Mouse (Mus musculus): ENCODE measurements around the gene Kctd19. TPM values are rescaled to one million over a fixed set of nuclear protein-coding genes. Genes with fewer than 3 reads are reported as not detected.

The Kctd19 gene
- total and polyA plus RNA-seq, 2 experiments from 2014 or later: 0.16 to 0.27 TPM

GRCm38 (mm10) chr8:105400016-105400415 lies 13.3 kb downstream of the Kctd19 start:
- H3K4me1 ChIP-seq (ENCODE audit: insufficient read depth, low read length): no peaks in the 10 kb centered on the region
- 87% methylated on average over 5 of the region's 5 CpGs for WGBS

GRCm38 (mm10) chr8:105397747-105398146 lies 15.6 kb downstream of the Kctd19 start:
- Histone ChIP-seq H3K4me1 (ENCODE audit: insufficient read depth, low read length) (no peaks in the 10 kb centered on the region), H3K4me3 (ENCODE audit: low read depth, low read length) (no peak overlapping the region), H3K27me3 (ENCODE audit: insufficient read depth, low read length) (no peaks in the 10 kb centered on the region), H3K9me3 (ENCODE audit: low read length) (no peaks in the 10 kb centered on the region), H3K27ac (ENCODE audit: low read depth, low read length) (no peak overlapping the region), H3K9ac (replicated peaks; ENCODE audit: low read length, poor library complexity, severe bottlenecking) (no peak overlapping the region), H3K36me3 (ENCODE audit: insufficient read depth, low read length) (no peaks in the 10 kb centered on the region), H3K4me2 (ENCODE audit: low read depth, low read length, poor library complexity, severe bottlenecking) (no peak overlapping the region)
- peak; percentile 74 for TF ChIP-seq CTCF (IDR thresholded peaks at IDR 0.05)
- DNase-seq (ENCODE audit: low spot score): peak; percentile 86
- 31% methylated on average over 3 of the region's 3 CpGs for WGBS
- ATAC-seq (ENCODE audit: low FRiP score): no peak

More at GRCm38 (mm10) chr8:105400016-105400415, 13.3 kb downstream of the Kctd19 start:
- no peak overlapping the region for H3K27ac ChIP-seq (ENCODE audit: low read depth, low read length)
- no peak overlapping the region for H3K4me2 ChIP-seq (ENCODE audit: low read depth, low read length, poor library complexity, severe bottlenecking)
- no peak for DNase-seq (ENCODE audit: low spot score)
- no peak for TF ChIP-seq CTCF (IDR thresholded peaks at IDR 0.05)
- no peaks in the 10 kb centered on the region for H3K36me3 ChIP-seq (ENCODE audit: insufficient read depth, low read length)
- no peak overlapping the region for H3K9ac ChIP-seq (replicated peaks; ENCODE audit: low read length, poor library complexity, severe bottlenecking)
- no peak for ATAC-seq (ENCODE audit: low FRiP score)
- no peak overlapping the region for H3K4me3 ChIP-seq (ENCODE audit: low read depth, low read length)
- H3K9me3 ChIP-seq (ENCODE audit: low read length): no peaks in the 10 kb centered on the region
- no peaks in the 10 kb centered on the region for H3K27me3 ChIP-seq (ENCODE audit: insufficient read depth, low read length)

GRCm38 (mm10) chr8:105393915-105394314 lies 19.4 kb downstream of the Kctd19 start:
- no peaks in the 10 kb centered on the region for H3K4me1 ChIP-seq (ENCODE audit: insufficient read depth, low read length)
- no peak overlapping the region for H3K27ac ChIP-seq (ENCODE audit: low read depth, low read length)
- H3K27me3 ChIP-seq (ENCODE audit: insufficient read depth, low read length): no peaks in the 10 kb centered on the region
- H3K9ac ChIP-seq (replicated peaks; ENCODE audit: low read length, poor library complexity, severe bottlenecking): no peak overlapping the region
- no peak for ATAC-seq (ENCODE audit: low FRiP score)
- H3K36me3 ChIP-seq (ENCODE audit: insufficient read depth, low read length): no peaks in the 10 kb centered on the region
- WGBS: 74% methylated on average over 7 of the region's 7 CpGs
- no peak overlapping the region for H3K4me3 ChIP-seq (ENCODE audit: low read depth, low read length)
- DNase-seq (ENCODE audit: low spot score): no peak
- TF ChIP-seq CTCF (IDR thresholded peaks at IDR 0.05): no peak
- no peak overlapping the region for H3K4me2 ChIP-seq (ENCODE audit: low read depth, low read length, poor library complexity, severe bottlenecking)
- H3K9me3 ChIP-seq (ENCODE audit: low read length): no peaks in the 10 kb centered on the region

GRCm38 (mm10) chr8:105393089-105393787 lies 20.1 kb downstream of the Kctd19 start:
- no peaks in the 10 kb centered on the region for H3K36me3 ChIP-seq (ENCODE audit: insufficient read depth, low read length)
- H3K9ac ChIP-seq (replicated peaks; ENCODE audit: low read length, poor library complexity, severe bottlenecking): no peak overlapping the region
- WGBS: 95% methylated on average over 12 of the region's 12 CpGs

GRCm38 (mm10) chr8:105389096-105389495 lies 24.2 kb downstream of the Kctd19 start:
- no peaks in the 10 kb centered on the region for H3K4me1 ChIP-seq (ENCODE audit: insufficient read depth, low read length)
- H3K9me3 ChIP-seq (ENCODE audit: low read length): no peaks in the 10 kb centered on the region
- no peaks in the 10 kb centered on the region for H3K27me3 ChIP-seq (ENCODE audit: insufficient read depth, low read length)
- H3K4me2 ChIP-seq (ENCODE audit: low read depth, low read length, poor library complexity, severe bottlenecking): no peak overlapping the region
- H3K27ac ChIP-seq (ENCODE audit: low read depth, low read length): no peak overlapping the region
- no peaks in the 10 kb centered on the region for H3K36me3 ChIP-seq (ENCODE audit: insufficient read depth, low read length)
- ATAC-seq (ENCODE audit: low FRiP score): no peak
- DNase-seq (ENCODE audit: low spot score): no peak
- no peak for TF ChIP-seq CTCF (IDR thresholded peaks at IDR 0.05)
- H3K9ac ChIP-seq (replicated peaks; ENCODE audit: low read length, poor library complexity, severe bottlenecking): no peak overlapping the region
- WGBS: 84% methylated on average over 6 of the region's 6 CpGs
- no peak overlapping the region for H3K4me3 ChIP-seq (ENCODE audit: low read depth, low read length)

More at GRCm38 (mm10) chr8:105393089-105393787, 20.1 kb downstream of the Kctd19 start:
- H3K27me3 ChIP-seq (ENCODE audit: insufficient read depth, low read length): no peaks in the 10 kb centered on the region
- H3K4me3 ChIP-seq (ENCODE audit: low read depth, low read length): no peak overlapping the region
- H3K27ac ChIP-seq (ENCODE audit: low read depth, low read length): no peak overlapping the region
- DNase-seq (ENCODE audit: low spot score) (no peak), ATAC-seq (ENCODE audit: low FRiP score) (no peak)
- no peaks in the 10 kb centered on the region for H3K4me1 ChIP-seq (ENCODE audit: insufficient read depth, low read length)
- H3K9me3 ChIP-seq (ENCODE audit: low read length): no peaks in the 10 kb centered on the region
- TF ChIP-seq CTCF (IDR thresholded peaks at IDR 0.05): no peak
- no peak overlapping the region for H3K4me2 ChIP-seq (ENCODE audit: low read depth, low read length, poor library complexity, severe bottlenecking)

GRCm38 (mm10) chr8:105387151-105387550 lies 26.2 kb downstream of the Kctd19 start:
- H3K36me3 ChIP-seq (ENCODE audit: insufficient read depth, low read length): no peaks in the 10 kb centered on the region
- WGBS: 77% methylated on average over 1 of the region's 1 CpGs
- H3K9me3 ChIP-seq (ENCODE audit: low read length): no peaks in the 10 kb centered on the region
- TF ChIP-seq CTCF (IDR thresholded peaks at IDR 0.05): no peak
- DNase-seq (ENCODE audit: low spot score) (no peak), ATAC-seq (ENCODE audit: low FRiP score) (no peak)
- no peak overlapping the region for H3K4me3 ChIP-seq (ENCODE audit: low read depth, low read length)
- no peaks in the 10 kb centered on the region for H3K4me1 ChIP-seq (ENCODE audit: insufficient read depth, low read length)
- H3K27me3 ChIP-seq (ENCODE audit: insufficient read depth, low read length): no peaks in the 10 kb centered on the region
- no peak overlapping the region for H3K27ac ChIP-seq (ENCODE audit: low read depth, low read length)
- H3K9ac ChIP-seq (replicated peaks; ENCODE audit: low read length, poor library complexity, severe bottlenecking): no peak overlapping the region
- no peak overlapping the region for H3K4me2 ChIP-seq (ENCODE audit: low read depth, low read length, poor library complexity, severe bottlenecking)

Measured in midbrain, postnatal 0 days (tissue).